Mouse (Mus musculus): ENCODE measurements at regions not wholly inside any gene's neighbourhood (a gene's known extent, or its start where the extent isn't known, plus 50 kb on each side); places are given as distances from the start of the nearest gene placed in this dataset.

- TF ChIP-seq POLR2A (IDR thresholded peaks at IDR 0.05; ENCODE audit: insufficient read length, low read depth) (no peak), MYOG (IDR thresholded peaks at IDR 0.05; ENCODE audit: control insufficient read depth in 1 of 3, insufficient read depth in 1 of 3, insufficient read length in 2 of 3, low read depth in 2 of 3) (no peak), USF1 (IDR thresholded peaks at IDR 0.05; ENCODE audit: low read depth) (no peak), E2F4 (IDR thresholded peaks at IDR 0.05; ENCODE audit: insufficient read depth) (no peak), TCF3 (IDR thresholded peaks at IDR 0.05; ENCODE audit: insufficient read length, low read depth) (no peak)
Observed at GRCm38 (mm10) chr3:126122323-126123259, 184.2 kb upstream of the Ugt8a start.
